26 mouse cellular contexts compared by ENCODE assay signal in the genomic region with DNA sequence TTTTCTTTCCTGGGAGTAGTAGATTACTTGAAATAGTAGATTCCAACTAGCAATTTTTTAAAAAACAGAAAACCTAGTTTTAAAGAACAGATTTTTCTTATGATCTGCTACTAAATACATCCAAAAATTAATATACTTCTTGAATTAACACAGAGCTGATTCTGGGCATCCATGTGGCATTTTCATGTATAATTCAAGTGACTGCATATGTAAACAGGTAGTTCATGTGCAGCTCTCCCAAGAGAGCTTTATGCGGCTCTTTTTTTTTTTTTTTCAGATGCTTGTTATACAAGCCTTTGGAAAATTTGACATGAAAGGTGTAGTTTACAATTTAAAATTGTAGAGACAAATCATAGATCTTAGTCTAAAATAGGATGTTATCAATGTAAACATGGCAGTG.
"Had no signal": no experiment of that assay in that cellular context is flagged by ENCODE, and none has a peak within 500 bp of the region (broad histone marks: within the 10 kb centered on the region; RNA-seq: fewer than 3 reads in every experiment).

No protein-coding gene starts in this region.

- H3K9me3 ChIP-seq: heart, embryonic 13.5 days; heart, embryonic 15.5 days; hindbrain, embryonic 13.5 days; hindbrain, embryonic 15.5 days; kidney, embryonic 15.5 days; limb, embryonic 13.5 days; limb, embryonic 15.5 days; liver, embryonic 12.5 days had no signal

- H3K9ac ChIP-seq: heart, embryonic 13.5 days; heart, embryonic 15.5 days; hindbrain, embryonic 13.5 days; hindbrain, embryonic 15.5 days; kidney, embryonic 15.5 days; limb, embryonic 13.5 days; limb, embryonic 15.5 days; liver, embryonic 12.5 days; liver, embryonic 14.5 days had no signal

- H3K27me3 ChIP-seq: heart, embryonic 13.5 days; heart, embryonic 15.5 days; hindbrain, embryonic 13.5 days; hindbrain, embryonic 15.5 days; kidney, embryonic 15.5 days; limb, embryonic 13.5 days; limb, embryonic 15.5 days; liver, embryonic 12.5 days had no signal

- H3K4me1 ChIP-seq: heart, embryonic 15.5 days; hindbrain, embryonic 13.5 days; hindbrain, embryonic 15.5 days; kidney, embryonic 15.5 days; limb, embryonic 13.5 days; limb, embryonic 15.5 days; liver, embryonic 12.5 days had no signal

- H3K36me3 ChIP-seq: hindbrain, embryonic 15.5 days; limb, embryonic 15.5 days; liver, embryonic 12.5 days had no signal

- ATAC-seq: hindbrain, postnatal 0 days; intestine, embryonic 16.5 days; liver, embryonic 12.5 days had no signal

- H3K27ac ChIP-seq: gastrocnemius, adult 2 months; heart, adult 2 months; heart, embryonic 13.5 days; heart, embryonic 15.5 days; hindbrain, embryonic 13.5 days; hindbrain, embryonic 15.5 days; hindbrain, postnatal 0 days; kidney, embryonic 15.5 days; kidney, postnatal 0 days; limb, embryonic 13.5 days; limb, embryonic 15.5 days; liver, embryonic 12.5 days; liver, embryonic 14.5 days had no signal

- DNase-seq: gastrocnemius, adult 2 months; gastrocnemius, postnatal 10 days; gastrocnemius, postnatal 36 days; heart, adult 11 months; heart, adult 2 months; heart, postnatal 14 days; heart, postnatal 36 days; kidney, adult 11 months; kidney, adult 9 months; kidney, postnatal 14 days; kidney, postnatal 36 days; layer of hippocampus, adult 9-11 months; left cerebral cortex, postnatal 4 days had no signal

- H3K4me2 ChIP-seq: heart, embryonic 11.5 days; heart, embryonic 13.5 days; heart, embryonic 15.5 days; hindbrain, embryonic 13.5 days; hindbrain, embryonic 15.5 days; kidney, embryonic 15.5 days; limb, embryonic 13.5 days; limb, embryonic 15.5 days; liver, embryonic 12.5 days had no signal

- H3K4me3 ChIP-seq: gastrocnemius, adult 2 months; heart, adult 2 months; heart, embryonic 13.5 days; heart, embryonic 15.5 days; hindbrain, embryonic 13.5 days; hindbrain, embryonic 15.5 days; kidney, embryonic 15.5 days; limb, embryonic 13.5 days; limb, embryonic 15.5 days; liver, embryonic 12.5 days had no signal
